Mouse (Mus musculus): ENCODE measurements around the gene Sp1.

- peak; percentile 39 for TF ChIP-seq CTCF (IDR thresholded peaks at IDR 0.05; ENCODE audit: low read depth)
- no peak for TF ChIP-seq EP300 (IDR thresholded peaks at IDR 0.05; ENCODE audit: low read depth)
These were observed 57.7 kb downstream of the Sp1 start for GRCm38 (mm10) chr15:102463666-102464065.

Data from heart, postnatal 0 days (tissue).